Mouse (Mus musculus) ovary, postnatal 14 days (tissue): Measurements from ENCODE around the gene Tnfrsf12a.
A peak's percentile ranks its signal among the peaks of the same experiment; 100 is the strongest.

Source experiments
- DNase-seq: peaks from one replicate; pipeline ENCODE4 v3.0.0; 2022; ENCODE audit warnings: low spot score

The Tnfrsf12a gene

DNA sequence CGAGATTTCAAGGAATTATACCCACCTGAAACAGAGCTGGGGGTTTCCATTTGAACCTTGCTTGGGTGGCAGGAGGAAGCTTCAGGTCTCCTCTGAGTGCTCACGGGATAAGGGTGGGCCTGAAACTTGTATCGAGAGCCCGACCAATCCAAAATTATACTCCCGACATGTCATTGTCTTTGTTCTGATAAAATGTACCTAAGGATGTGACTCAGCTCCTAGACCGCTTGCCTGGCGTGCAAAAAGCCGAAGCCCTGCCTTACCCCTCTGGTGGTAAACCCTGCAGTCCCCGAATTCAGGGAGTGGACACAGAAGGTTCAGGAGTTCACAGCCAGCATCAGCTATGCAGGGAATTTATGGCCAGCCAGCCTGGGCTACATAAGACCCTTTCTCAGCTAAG, 3.1 kb upstream of the Tnfrsf12a start:
- DNase-seq, result no peak

GRCm38 (mm10) chr17:23679127-23679835, 2.0 kb upstream of the Tnfrsf12a start, which contains the start of gene Cldn6:
TSS of gene Cldn6 (plus strand) at chr17:23679249.
- no peak for DNase-seq

- DNase-seq, result peak; percentile 21
Measured at GRCm38 (mm10) chr17:23676473-23677031, 716 bp downstream of the Tnfrsf12a start.

DNA sequence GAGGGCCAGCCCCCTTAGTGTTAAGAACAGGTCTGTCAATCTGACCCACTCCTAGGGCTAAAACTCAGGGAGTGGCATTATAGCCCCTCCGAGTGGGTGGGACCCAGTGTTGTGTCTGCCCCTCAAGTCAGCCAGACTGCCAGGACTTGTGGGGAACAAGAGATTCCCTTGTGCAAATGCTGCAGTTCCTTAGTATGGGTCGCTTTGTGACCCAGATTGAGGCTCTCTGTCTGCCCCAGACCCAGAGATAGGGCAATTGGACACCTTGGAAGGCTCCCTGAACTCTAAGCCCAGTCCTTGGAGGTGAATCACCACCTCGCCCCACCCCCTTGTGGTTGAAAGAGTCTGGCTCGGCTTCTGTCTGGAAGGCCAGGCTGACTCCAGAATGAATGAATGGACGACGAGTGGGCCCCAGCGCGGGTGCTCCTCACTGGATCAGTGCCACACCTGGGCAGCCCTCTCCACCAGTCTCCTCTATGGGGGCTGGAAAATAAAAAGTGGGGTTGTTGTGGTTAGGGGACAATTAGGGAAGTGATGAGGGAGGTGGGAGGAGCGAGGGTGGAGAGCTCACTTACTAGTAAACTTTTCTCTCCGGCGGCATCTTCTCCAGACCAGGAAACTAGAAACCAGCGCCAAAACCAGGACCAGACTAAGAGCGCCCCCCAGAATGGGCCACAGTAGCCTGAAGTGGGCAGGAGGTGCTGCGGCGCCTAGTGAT, 1.5 kb downstream of the Tnfrsf12a start:
- peak; percentile 16 for DNase-seq

DNA sequence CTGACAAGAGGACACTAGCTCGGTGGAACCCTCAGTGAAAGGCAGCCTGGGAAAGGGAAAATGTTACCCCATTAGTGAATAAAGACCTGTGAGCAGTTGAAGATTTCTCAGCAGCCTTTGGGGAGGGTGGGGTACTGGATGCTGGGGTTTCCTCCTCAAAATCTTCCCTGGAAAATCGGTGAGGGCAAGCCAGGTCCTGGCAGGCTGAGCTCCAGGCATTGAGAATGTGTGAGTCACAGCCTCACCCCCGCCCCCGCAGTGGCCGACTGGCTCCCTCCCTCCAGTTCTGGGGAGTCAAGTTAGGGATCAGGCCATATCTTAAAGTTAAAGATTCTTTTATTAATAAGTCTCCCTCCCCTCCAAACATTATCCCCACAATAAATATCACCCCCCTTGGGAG, 2.1 kb downstream of the Tnfrsf12a start:
- peak; percentile 33 for DNase-seq

GRCm38 (mm10) chr17:23674271-23674952, 2.9 kb downstream of the Tnfrsf12a start:
- DNase-seq, result no peak

GRCm38 (mm10) chr17:23673424-23674073, 3.7 kb downstream of the Tnfrsf12a start, which contains the start of the genes Hcfc1r1 and Thoc6:
TSS of gene Hcfc1r1 (plus strand) at chr17:23673596.
TSS of gene Thoc6 (minus strand) at chr17:23673882.
- peak; percentile 82 for DNase-seq

GRCm38 (mm10) chr17:23672761-23673160, 4.5 kb downstream of the Tnfrsf12a start:
- DNase-seq, result no peak

DNA sequence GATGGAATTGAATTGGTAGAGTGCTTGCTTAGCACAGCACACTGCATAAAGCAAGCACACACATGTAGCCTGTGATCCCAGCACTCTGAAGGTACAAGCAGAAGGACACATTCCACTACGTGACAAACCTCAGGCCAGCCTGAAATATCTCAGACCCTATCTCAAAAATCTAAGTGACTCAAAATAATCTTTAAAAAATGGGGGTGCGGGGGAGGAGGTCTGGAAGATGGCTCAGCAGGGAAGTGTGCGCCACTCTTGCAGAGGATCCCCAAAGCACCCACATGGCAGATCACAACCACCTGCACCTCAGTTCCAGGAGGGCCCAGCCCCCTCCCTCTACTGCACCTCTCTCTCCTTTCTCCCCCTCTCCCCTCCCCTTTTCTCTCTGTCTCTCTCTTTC, 5.7 kb downstream of the Tnfrsf12a start:
- DNase-seq, result no peak

DNA sequence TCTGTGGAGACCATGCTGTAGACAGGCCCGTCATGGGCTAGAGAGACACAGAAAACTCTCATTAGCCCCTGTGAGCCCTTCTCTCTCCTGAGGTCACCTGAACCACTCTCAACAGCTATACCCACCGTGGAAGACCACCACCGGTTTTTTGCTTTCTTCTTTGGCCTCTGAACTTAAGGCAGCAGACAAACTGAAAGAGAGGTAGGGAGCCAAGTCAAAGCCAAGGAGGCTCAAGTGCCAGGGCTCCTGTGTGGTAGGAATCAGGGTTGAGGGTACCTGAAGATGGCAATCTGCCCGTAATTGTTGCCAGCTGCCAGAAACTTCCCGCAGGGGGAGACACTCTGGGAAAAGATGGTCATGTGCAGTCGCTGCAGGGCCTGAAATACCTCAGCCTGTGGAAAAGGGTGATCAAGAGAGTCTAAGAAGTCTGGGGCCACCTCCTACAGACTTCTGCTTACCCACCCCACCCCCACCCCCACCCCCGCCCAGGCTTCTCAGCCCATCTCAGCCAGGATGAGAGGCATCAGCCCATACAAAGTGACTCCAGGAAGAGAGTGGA, 6.7 kb downstream of the Tnfrsf12a start:
- no peak for DNase-seq

GRCm38 (mm10) chr17:23665511-23665910, 11.8 kb downstream of the Tnfrsf12a start:
- no peak for DNase-seq

- no peak for DNase-seq
Measured at GRCm38 (mm10) chr17:23664556-23665021, 12.7 kb downstream of the Tnfrsf12a start.

DNA sequence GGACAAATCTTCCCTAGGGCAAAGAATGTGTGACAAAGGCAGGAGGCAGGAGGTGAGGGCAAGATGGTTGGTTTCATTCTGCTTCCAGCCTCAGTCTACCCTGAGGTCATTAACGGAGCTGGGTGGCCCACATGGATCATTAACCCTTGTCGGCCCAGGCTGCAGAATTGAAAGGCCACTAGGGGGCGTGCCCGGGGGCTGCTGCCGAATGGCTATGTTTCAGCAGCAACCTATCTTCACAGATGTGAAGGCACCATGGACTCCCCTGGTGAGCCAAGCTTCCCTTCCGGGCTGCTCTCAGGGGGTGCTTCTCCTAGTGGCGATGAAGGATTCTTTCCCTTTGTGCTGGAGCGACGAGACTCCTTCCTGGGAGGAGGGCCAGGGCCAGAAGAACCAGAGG, 15.7 kb downstream of the Tnfrsf12a start:
- DNase-seq, result no peak

- DNase-seq, result no peak
Measured at GRCm38 (mm10) chr17:23660876-23661200, 16.4 kb downstream of the Tnfrsf12a start.

DNA sequence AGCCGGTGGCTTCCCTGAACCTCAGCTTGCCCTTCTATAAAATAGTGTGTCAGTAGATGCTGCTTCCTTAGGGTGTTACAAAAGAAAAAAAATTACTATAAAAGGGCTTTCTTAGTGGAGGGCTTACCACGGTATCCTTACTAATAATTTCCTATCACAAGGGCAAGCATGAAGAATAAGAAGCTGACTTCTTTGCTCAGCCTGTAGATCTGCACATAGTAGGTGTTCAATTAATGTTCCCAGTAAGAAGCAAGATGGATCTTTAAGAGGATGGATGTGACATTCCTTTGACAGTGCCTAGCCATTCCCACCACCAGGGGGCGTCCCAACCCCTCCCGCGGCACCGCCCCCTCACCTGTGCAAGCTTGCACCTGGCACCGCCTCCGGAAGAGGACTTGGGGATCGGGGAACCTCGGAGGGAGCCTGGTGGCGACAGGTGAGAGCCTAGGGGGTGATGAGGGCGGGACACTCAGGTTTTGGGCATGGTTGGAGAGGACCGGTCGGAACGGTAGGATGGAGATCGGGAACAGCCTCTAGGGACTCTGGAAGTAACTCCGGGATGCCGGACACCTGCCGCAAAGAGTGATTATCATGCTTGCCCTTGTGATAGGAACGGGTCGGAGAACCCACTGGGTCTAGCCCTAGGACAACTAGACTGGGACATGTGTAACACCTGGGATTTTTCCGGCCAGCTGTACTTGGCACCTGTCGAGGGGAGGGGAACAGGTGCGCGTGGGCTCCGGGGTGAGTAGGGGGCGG, 17.0 kb downstream of the Tnfrsf12a start, which contains the start of gene Bicdl2:
TSS of gene Bicdl2 (plus strand) at position 390 of the 759 bp plus-strand sequence.
- peak; percentile 63 for DNase-seq

DNA sequence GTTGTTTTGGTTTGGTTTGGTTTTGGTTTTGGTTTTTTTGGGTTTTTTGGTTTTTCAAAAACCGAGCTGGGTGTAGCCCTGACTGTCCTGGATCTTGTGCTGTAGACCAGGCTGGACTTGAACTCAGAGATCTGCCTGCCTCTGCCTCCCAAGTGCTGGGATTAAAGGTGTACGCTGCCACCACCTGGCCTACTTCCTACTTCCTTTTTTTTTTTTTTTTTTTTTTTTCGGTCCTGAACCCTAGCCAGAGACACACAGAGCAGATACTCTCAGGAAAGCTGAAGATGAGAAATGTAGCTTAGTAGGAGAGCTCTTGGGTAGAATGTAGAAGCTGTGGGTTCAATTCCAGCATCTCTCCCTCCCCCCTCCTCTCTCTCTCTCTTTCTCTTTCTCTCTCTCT, 18.8 kb downstream of the Tnfrsf12a start:
- DNase-seq, result no peak

GRCm38 (mm10) chr17:23654410-23654809, 22.9 kb downstream of the Tnfrsf12a start:
- DNase-seq, result no peak

DNA sequence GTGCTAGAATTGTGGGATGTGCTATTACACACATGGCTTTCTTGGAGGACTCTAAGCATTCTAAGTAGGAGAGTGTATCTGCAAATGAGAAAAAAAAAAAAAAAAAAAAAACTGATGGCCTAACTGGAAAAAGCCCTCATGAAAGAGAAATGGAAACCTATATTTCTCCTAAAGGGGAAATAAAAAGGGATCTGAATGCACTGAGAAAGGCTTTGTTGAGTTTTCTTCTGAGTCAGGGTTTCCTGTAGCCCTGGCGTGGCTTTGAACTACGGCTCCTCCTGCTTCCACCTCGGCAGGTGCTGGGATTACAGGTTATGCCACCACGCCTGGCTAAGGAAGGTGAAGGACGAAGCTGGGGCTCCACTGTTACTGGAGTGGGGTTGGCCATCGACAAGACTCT, 23.3 kb downstream of the Tnfrsf12a start:
- no peak for DNase-seq

DNA sequence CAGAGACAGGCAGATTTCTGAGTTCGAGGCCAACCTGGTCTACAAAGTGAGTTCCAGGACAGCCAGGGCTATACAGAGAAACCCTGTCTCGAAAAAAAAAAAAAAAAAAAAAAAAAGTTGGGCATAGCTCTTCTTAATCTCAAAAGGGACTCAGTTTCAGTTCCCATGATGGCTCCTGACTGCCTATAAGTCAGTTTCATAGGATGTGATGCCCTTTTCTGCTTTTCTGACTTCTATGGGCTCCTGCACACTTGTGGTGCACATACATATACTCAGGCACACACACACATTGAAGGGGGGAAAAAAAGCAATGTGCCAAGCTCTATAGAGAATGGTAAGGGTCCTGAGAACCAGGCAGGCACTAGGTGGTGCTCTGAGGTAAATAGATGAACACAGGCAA, 23.9 kb downstream of the Tnfrsf12a start:
- DNase-seq, result no peak

DNA sequence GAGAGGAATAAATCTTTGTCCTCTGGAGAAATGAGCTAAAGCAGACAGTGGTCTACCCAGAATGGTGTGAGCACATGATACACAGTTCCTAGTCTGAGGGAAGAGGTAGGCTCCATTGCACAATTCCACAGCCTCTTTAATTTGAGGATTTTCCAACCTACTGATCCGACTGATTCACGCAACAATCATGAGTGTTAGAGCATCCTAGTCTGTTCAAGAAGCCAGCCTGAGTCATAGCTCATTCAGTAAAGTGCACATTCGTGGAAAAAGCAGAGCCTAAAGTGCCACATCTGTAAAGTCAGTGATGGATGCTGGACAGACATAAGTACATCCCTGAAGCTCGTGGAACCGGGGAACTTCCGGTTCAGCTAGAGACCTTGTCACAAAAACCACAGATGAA, 25.9 kb downstream of the Tnfrsf12a start:
- no peak for DNase-seq

DNA sequence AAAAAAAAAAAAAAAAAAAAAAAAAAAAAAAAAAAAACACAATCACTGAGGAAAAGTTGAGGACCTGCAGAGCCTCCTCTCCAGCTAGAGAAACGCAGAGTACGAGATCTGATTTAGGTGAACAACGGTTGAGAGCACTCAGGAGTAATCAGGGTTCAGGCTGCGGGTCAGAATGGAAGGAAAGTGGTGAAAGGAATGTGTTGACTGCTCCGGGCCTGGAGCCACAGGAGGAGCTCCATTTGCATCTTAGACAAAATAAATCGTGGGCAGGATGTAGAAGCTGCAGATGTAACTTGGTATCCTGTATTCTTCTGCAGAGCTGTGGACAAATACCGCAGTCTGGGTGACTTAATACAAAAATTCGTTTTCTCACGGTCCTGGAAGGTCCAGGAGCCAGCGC, 31.4 kb downstream of the Tnfrsf12a start:
- no peak for DNase-seq
